Mouse (Mus musculus): ENCODE results near the gene Far1. TPM values are rescaled to one million over a fixed set of nuclear protein-coding genes. Genes with fewer than 3 reads are reported as not detected.

The Far1 gene
- total and polyA plus RNA-seq, 3 experiments, result 26.4 to 34.2 TPM; not detected in 1

- peaks cover 0 to 5% of the 10 kb centered on the region in 2 experiments; a peak in 1 of 4 replicates for H3K36me3 ChIP-seq (ENCODE audit: control insufficient read depth in 1 of 2, insufficient read depth in 2 of 2, low read length in 2 of 2)
- H3K27ac ChIP-seq (ENCODE audit: control insufficient read depth, low read depth, low read length), result no peak overlapping the region
- H3K27me3 ChIP-seq (ENCODE audit: control insufficient read depth in 1 of 2, insufficient read depth in 2 of 2, low read length in 2 of 2), result no peaks in the 10 kb centered on the region
- no peak overlapping the region for H3K4me3 ChIP-seq (ENCODE audit: control insufficient read depth in 1 of 2, insufficient read depth in 1 of 2, low read depth in 2 of 2, low read length in 2 of 2)
- TF ChIP-seq GABPA (IDR thresholded peaks at IDR 0.05; ENCODE audit: low read depth, low read length) (no peak), USF2 (IDR thresholded peaks at IDR 0.05; ENCODE audit: borderline replicate concordance in 1 of 2, insufficient read depth in 1 of 2, low read depth in 1 of 2, low read length in 2 of 2) (no peak), TBP (IDR thresholded peaks at IDR 0.05; ENCODE audit: low read depth, low read length) (no peak), MAX (IDR thresholded peaks at IDR 0.05; ENCODE audit: low read length) (no peak)
- H3K79me2 ChIP-seq (ENCODE audit: control insufficient read depth, insufficient read depth, low read length, poor library complexity), result no peaks in the 10 kb centered on the region
- no peak overlapping the region for H3K9ac ChIP-seq (ENCODE audit: control insufficient read depth, low read depth, low read length, poor library complexity, severe bottlenecking)
- no peaks in the 10 kb centered on the region for H3K9me3 ChIP-seq (replicated peaks; ENCODE audit: insufficient read depth, low read length)
- no peak for DNase-seq (ENCODE audit: low read depth, low spot score)
- H3K4me1 ChIP-seq (ENCODE audit: control insufficient read depth in 1 of 2, insufficient read depth in 2 of 2, low read length in 2 of 2), result peaks cover 6 to 9% of the 10 kb centered on the region in 2 experiments
Measured at GRCm38 (mm10) chr7:113589211-113589610, 75.6 kb downstream of the Far1 start.

- DNase-seq (ENCODE audit: low read depth, low spot score), result no peak
- Histone ChIP-seq H3K27ac (ENCODE audit: control insufficient read depth, low read depth, low read length) (no peak overlapping the region), H3K9me3 (replicated peaks; ENCODE audit: insufficient read depth, low read length) (no peaks in the 10 kb centered on the region), H3K9ac (ENCODE audit: control insufficient read depth, low read depth, low read length, poor library complexity, severe bottlenecking) (no peak overlapping the region), H3K27me3 (ENCODE audit: control insufficient read depth in 1 of 2, insufficient read depth in 2 of 2, low read length in 2 of 2) (no peaks in the 10 kb centered on the region), H3K36me3 (ENCODE audit: control insufficient read depth in 1 of 2, insufficient read depth in 2 of 2, low read length in 2 of 2) (peaks cover 0 to 5% of the 10 kb centered on the region in 2 experiments; a peak in 1 of 4 replicates), H3K4me1 (ENCODE audit: control insufficient read depth in 1 of 2, insufficient read depth in 2 of 2, low read length in 2 of 2) (peaks cover 6 to 9% of the 10 kb centered on the region in 2 experiments), H3K79me2 (ENCODE audit: control insufficient read depth, insufficient read depth, low read length, poor library complexity) (no peaks in the 10 kb centered on the region), H3K4me3 (ENCODE audit: control insufficient read depth in 1 of 2, insufficient read depth in 1 of 2, low read depth in 2 of 2, low read length in 2 of 2) (no peak overlapping the region)
- TF ChIP-seq RAD21 (IDR thresholded peaks at IDR 0.05; ENCODE audit: low read depth, low read length) (no peak), ZC3H11A (IDR thresholded peaks at IDR 0.05; ENCODE audit: low read depth, low read length) (no peak), GABPA (IDR thresholded peaks at IDR 0.05; ENCODE audit: low read depth, low read length) (no peak), CTCF (IDR thresholded peaks at IDR 0.05 in 2 of 3, conservative IDR thresholded peaks at IDR 0.05 in 1 of 3; ENCODE audit: control insufficient read depth in 1 of 3, insufficient read depth in 1 of 3, low read depth in 2 of 3, low read length in 3 of 3, poor library complexity in 1 of 3, severe bottlenecking in 1 of 3) (no peak), TCF12 (IDR thresholded peaks at IDR 0.05; ENCODE audit: low read depth, low read length) (no peak), USF1 (IDR thresholded peaks at IDR 0.05; ENCODE audit: low read depth, low read length) (no peak), TAL1 (IDR thresholded peaks at IDR 0.05; ENCODE audit: low read length) (no peak), POLR2A (IDR thresholded peaks at IDR 0.05; ENCODE audit: control insufficient read depth in 1 of 2, insufficient read depth in 1 of 2, low read depth in 1 of 2, low read length in 2 of 2, poor library complexity in 1 of 2) (no peak), RCOR1 (IDR thresholded peaks at IDR 0.05; ENCODE audit: low read depth, low read length) (no peak), SMC3 (IDR thresholded peaks at IDR 0.05; ENCODE audit: low read depth, low read length) (no peak), USF2 (IDR thresholded peaks at IDR 0.05; ENCODE audit: borderline replicate concordance in 1 of 2, insufficient read depth in 1 of 2, low read depth in 1 of 2, low read length in 2 of 2) (no peak), CHD2 (IDR thresholded peaks at IDR 0.05; ENCODE audit: low read length) (no peak), SIN3A (IDR thresholded peaks at IDR 0.05; ENCODE audit: low read length) (no peak), MAX (IDR thresholded peaks at IDR 0.05; ENCODE audit: low read length) (no peak), E2F4 (IDR thresholded peaks at IDR 0.05; ENCODE audit: borderline replicate concordance, low read depth, low read length) (no peak), BHLHE40 (IDR thresholded peaks at IDR 0.05; ENCODE audit: borderline replicate concordance, low read depth, low read length) (no peak), MAFK (IDR thresholded peaks at IDR 0.05; ENCODE audit: borderline replicate concordance, low read depth, low read length) (no peak), MEF2A (IDR thresholded peaks at IDR 0.05; ENCODE audit: extremely low read depth, insufficient replicate concordance, low read depth, low read length, poor library complexity, severe bottlenecking) (no peak), CHD1 (IDR thresholded peaks at IDR 0.05; ENCODE audit: low read depth, low read length) (no peak)
Measured at GRCm38 (mm10) chr7:113590330-113590729, 76.7 kb downstream of the Far1 start.
